Mouse (Mus musculus) heart, postnatal 0 days (tissue): ENCODE measurements around the gene H2afj.

Experiments
- CTCF ChIP-seq: IDR thresholded peaks from 2 replicates; pipeline ENCODE4 v1.5.1; 2016; ENCODE audit warnings: antibody characterized with exemption, control low read depth, low read depth
- EP300 ChIP-seq: IDR thresholded peaks from 2 replicates; pipeline ENCODE4 v1.6.1; 2016; ENCODE audit warnings: antibody characterized with exemption, low read depth

- TF ChIP-seq CTCF (no peak), EP300 (no peak)
Measured at GRCm38 (mm10) chr6:136809673-136810072, 1.6 kb downstream of the H2afj start.
